Mouse (Mus musculus): Measurements from ENCODE around the gene Rnf144a. TPM values are rescaled to one million over a fixed set of nuclear protein-coding genes. Genes with fewer than 3 reads are reported as not detected.
A peak's percentile ranks its signal among the peaks of the same experiment; 100 is the strongest.
"Not testable (repeated sequence)": the region's sequence is repeated elsewhere in the genome, so short reads cannot be mapped to it uniquely, and the experiment has no call there.

Rnf144a gene
- 10 to 100 TPM in 2 of 4 experiments, 1 to 10 TPM in 2; 4.8 to 11.7 (median 8.9) TPM for total RNA-seq (2022)

DNA sequence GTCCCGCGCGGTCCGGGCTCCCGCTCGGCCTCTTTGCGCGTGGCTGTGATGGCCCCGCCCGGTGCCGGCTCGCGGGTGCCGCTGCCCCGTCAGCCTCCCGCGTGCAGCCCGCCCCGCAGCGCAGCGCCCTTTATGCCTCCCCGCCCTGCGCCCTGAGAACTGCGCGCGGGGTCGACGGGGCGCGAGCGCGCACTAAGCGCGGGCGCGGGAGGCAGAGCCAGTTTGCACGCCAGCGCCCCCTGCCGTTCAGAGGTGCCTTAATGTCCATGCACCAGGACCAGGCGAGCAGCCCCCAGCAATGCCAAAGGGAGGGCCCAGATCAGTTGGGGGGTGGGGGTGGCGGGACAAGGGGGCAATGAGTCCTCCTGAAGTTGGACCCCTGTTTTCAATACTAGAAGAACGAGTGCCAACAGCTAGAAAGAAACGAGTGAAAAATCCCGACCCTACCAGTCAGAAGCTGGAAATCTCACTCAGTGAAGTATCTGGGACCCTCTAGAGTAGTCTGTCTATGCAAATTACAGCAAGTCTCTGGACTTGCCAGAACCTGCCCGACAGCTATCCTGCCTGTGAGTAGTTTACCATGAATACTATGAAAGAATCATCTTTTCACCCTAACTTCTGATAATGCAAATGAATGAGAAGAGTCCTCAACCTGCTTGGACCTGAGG, at the start of gene Rnf144a:
Rnf144a (minus strand) TSS at position 151 of the 668 bp plus-strand sequence.
- DNase-seq (ENCODE audit: low spot score): peak; percentile 85

GRCm38 (mm10) chr12:26460091-26460490, 45.0 kb upstream of the Rnf144a start:
- DNase-seq (ENCODE audit: low spot score): peak; percentile 78

DNA sequence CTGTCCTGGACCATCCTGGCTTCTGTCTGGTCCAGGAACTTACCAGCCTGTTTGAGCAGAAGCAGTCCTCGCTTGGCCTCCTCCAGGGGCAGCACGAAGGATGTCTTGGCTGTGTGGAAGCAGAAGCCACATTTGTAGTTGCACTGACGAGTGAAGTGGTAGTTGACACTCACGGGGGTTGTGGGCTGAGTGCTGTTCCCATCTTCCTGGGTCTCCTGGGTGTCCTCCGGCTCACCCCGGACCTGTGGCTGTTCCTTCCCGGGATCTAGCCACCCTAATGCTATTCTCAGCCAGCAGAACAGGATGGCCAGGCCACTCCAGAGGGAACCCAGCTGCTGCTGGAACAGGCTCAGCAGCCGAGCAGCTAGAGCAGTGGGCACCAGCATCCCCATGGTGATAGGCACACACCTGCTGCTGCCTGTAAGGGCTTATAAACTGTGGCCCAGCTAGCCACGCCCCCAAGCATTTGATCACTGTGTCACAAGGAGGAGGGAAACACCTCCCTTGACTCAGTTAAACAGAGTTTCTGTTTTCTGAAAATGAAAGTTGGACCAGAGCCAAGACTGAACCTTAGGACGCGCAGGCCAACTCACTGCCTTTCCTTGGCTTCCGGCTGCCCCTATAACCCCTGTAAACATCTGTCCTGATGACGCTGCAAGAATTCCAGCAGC, 41.1 kb upstream of the Rnf144a start, which contains the start of gene Rsad2:
Rsad2 (minus strand) TSS at position 425 of the 671 bp plus-strand sequence.
- peak; percentile 82 for DNase-seq (ENCODE audit: low spot score)

DNA sequence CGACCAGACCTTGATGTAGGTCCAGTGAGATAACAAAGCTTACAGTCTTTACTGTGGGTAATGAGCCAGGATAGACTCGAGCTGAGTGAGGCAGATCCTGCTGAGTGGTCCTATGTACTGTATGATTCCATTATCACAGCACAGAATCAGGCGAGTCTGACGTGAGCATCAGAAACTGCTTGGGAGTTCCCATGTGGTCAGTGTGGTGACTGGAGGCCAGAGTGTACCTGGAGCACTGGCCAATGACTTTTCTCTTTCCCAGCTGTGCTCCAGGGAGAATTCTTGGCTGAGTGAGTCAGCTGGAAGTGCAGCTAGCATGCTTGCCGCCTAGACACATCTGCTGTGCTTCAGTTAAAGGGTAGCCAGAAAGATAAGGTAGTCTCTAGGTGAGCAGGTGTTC, 39.6 kb upstream of the Rnf144a start:
- no peak for DNase-seq (ENCODE audit: low spot score)

DNA sequence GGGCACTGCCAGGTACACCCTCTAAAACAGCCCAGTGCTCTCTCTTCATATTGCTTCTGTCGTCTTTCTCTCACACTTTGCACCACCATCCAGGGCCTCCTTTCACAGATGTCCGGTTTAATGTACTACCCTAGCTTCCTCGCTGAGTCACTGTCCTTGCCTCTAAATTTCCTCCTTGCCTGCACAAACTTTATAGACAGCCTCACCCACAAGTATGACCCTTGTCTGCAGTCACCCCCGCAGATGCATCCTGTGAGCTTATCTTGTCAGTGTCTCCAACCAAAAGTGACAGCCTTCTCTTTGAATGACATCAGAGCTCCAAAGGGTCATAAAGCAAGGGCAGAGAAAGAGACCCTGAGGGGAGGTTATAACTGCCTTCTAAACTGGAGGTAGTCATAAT, 37.9 kb upstream of the Rnf144a start:
- no peak for DNase-seq (ENCODE audit: low spot score)

DNA sequence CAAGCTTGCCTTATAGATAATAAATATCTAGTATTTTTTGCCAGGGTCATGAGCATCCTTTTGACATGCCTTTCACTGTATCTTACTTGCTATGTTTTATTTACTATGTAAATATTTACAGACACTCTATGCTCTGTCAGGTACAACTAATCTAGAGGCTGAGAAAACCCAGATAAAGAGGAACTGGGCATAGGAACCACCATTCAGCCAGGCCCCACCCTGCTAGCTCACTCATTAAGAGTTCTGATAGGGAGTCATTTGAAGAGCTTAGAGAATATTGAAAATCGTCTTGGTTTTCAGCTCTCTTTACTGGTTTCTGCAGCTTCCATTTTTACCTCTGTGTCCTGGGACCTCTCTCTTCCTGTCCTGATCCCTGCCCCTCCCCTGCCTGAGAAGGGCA, 36.1 kb upstream of the Rnf144a start:
- no peak for DNase-seq (ENCODE audit: low spot score)

- DNase-seq (ENCODE audit: low spot score): no peak
Measured at GRCm38 (mm10) chr12:26449483-26449882, 34.4 kb upstream of the Rnf144a start.

GRCm38 (mm10) chr12:26446377-26447045, 31.5 kb upstream of the Rnf144a start:
- DNase-seq (ENCODE audit: low spot score): no peak

DNA sequence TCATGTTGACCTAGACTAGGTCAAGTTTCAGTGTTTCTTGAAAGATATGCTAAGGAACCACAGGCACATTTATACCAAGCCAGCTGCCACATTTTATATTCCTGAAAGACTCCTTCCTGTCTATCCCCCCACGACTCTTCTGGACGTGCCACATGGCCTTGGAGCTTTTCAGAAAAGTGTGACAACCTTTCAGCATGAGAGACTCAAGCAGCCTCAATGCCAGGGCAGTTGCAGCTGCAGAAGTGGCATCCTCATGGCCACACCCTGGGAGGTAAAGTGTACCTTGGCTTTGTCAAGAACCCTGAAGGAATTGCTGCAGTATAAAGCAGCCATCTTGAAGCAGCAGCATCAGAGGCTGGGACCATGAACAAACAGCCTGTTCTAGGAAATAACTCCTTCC, 29.5 kb upstream of the Rnf144a start:
- no peak for DNase-seq (ENCODE audit: low spot score)

DNA sequence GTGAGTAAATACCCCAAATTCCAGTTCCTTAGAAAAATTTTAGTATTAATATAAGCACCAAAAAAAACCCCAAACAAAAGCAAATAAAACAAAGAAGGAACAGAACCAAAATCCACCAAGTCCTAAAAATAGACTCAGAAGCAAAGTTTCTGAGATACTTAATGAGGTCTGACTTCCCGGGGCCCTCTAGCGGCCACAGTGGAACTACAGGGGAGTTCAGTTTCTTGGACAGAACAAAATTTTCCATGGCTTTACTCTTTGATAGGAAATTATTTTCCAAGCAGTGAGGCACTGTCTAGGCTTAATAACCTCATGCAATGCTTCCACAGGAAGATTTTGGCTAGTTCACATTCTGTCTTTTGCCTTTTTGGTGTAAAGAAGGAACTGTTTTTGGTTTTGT, 29.0 kb upstream of the Rnf144a start:
- peak; percentile 89 for DNase-seq (ENCODE audit: low spot score)

GRCm38 (mm10) chr12:26439366-26439765, 24.3 kb upstream of the Rnf144a start:
- peak; percentile 37 for DNase-seq (ENCODE audit: low spot score)

DNA sequence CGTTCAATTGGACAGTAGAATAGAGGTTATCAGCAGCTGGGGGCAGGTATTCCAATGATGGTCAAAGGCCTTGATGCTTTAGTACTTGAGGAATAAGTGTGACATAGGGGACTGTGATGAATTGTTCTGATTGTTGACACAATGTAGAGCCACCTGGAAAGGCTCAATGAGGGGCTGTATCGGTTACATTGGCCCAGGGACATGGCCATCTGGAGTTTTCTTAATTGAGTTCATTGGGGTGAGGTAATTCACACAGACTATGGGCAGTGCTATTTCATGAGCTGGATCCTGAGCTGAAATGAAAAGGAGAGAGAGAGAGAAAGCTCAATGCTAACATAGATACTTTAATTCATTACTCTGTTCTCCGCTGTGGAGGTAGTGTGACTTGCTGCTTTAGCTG, 22.9 kb upstream of the Rnf144a start:
- DNase-seq (ENCODE audit: low spot score): no peak

DNA sequence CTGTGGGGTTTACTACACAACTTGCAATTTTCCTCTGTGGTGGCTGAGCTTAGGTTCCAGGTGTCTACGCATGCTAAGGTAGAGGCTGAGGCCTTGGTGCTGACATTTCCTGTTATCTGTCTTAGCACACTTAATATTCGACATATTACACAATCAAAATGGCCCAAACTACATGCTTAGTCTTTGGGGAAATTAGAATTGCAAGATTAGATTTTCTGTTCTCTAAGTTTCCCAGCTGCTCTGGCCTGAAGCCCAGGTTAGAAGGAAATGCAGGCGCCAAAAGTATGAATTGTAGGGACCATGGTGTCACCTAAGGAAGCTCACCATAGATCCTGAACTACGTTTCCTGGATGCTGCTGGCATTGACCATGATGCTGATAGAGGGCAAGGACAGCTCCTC, 21.3 kb upstream of the Rnf144a start:
- DNase-seq (ENCODE audit: low spot score): peak; percentile 69

DNA sequence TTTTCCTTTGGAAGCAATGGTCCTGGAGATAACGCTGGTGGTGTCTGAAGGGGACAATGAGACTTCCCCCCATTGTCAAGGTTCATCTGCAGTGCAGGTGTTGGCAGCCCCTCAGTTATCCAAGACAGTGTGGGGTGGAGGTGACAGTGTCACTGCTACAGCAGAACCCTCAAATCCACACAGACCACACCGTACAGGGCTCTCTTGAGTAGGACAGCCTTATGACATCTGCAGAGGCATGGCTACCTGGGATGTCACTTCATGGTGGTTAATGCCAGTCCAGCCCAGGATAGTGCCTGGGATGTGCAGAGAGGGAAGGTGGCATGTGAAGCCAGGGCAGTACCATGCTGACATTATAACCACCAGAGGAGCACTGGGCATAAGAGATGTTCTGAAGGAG, 13.7 kb upstream of the Rnf144a start:
- DNase-seq (ENCODE audit: low spot score): not testable (repeated sequence)

GRCm38 (mm10) chr12:26424841-26425240, 9.8 kb upstream of the Rnf144a start:
- peak; percentile 70 for DNase-seq (ENCODE audit: low spot score)

DNA sequence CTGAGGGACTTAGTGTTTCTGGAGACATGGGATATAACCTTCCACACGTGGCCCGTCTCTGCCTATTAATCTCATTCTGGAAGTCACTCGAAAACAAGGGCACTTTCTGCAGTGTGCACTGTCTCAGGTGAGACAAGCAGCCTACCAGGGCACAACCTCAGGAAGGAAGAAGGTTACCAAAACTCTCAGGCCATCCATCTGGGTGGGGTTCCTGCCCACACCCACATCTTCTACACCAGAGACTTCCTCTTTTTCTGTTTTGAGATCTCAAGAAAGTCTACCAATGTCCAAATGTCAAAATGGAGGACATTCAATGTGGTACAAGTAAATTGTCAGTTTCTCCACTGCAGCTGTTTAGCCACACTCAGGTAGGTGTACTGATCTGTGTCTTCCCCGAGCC, 3.3 kb upstream of the Rnf144a start:
- DNase-seq (ENCODE audit: low spot score): no peak

- no peak for DNase-seq (ENCODE audit: low spot score)
Measured at GRCm38 (mm10) chr12:26416636-26417295, 1.7 kb upstream of the Rnf144a start.

- DNase-seq (ENCODE audit: low spot score): peak; percentile 47
Measured at GRCm38 (mm10) chr12:26414451-26415103, 477 bp downstream of the Rnf144a start.

DNA sequence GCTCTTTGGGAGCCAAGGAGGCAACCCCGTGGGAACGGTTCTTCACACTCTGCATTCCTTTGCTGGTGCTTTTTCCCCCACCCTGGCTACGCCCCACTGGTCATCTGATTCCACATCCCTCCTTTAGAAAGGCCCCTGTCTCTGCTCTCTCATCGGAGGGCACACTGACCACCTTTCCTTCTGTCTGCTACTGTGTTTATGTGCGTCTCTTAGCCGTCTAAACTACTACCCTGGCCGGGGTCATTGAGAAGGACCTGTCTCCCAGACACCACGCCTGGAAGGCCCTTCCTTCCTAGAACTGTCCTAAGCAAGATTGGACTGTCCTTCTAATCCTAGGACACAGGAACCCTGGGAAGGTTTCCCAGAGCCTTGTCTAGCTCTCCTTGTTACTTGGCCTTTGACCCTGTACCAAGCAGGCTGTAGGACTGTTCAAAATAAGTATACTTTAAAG, 1.1 kb downstream of the Rnf144a start:
- DNase-seq (ENCODE audit: low spot score): peak; percentile 60

DNA sequence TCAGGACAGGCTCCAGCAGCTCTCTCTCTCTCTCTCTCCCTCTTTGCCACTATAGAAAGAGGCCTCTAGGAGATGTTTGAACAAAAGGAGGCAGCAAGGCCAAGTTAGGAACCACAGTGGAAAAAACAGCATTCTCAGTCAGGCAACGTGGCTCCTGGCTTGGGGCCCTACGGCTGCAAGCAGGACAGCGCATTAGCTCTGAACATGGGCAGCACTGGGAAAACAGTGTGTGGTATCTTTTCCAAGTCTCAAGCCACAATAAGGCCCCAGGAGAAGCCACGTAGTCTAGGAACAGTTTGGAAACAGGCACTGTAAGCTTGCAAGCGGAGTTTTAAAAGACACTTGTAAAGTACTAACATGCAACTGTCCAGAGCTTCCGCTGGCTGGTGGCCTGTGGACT, 2.3 kb downstream of the Rnf144a start:
- no peak for DNase-seq (ENCODE audit: low spot score)

GRCm38 (mm10) chr12:26411841-26412450, 3.1 kb downstream of the Rnf144a start:
- DNase-seq (ENCODE audit: low spot score): no peak
